Mouse (Mus musculus) 3134 (cell line): ENCODE measurements at regions not wholly inside any gene's neighbourhood (a gene's known extent, or its start where the extent isn't known, plus 50 kb on each side); places are given as distances from the start of the nearest gene placed in this dataset.
"Not testable (repeated sequence)": the region's sequence is repeated elsewhere in the genome, so short reads cannot be mapped to it uniquely, and the experiment has no call there.

Experiments
- DNase-seq: peaks from one replicate; pipeline ENCODE4 v3.0.0-alpha.2; 2011; ENCODE audit warnings: low spot score; ENCODE audit not compliant: insufficient read length; ENCODE audit errors: extremely low read depth

DNA sequence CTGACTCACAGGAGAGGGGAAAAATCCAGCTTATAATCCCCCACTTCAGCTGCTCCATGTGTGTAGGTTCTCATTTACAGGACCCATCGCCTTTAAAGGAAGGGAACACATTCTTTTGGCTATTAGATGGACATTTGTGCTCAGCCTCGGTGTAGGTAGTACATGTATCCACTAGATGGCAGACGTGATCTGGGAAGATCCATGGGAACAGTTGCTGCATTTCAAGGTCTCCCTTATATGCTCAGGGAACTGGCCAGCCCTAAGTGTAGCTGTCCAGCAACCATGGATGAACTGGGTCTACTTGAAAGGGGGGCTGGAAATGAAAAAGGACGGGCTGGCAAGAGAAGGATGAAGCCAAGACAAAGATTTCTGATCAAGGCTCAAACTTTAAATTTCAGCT lies 124.0 kb downstream of the Akain1 start:
- DNase-seq, result peak; percentile 11

DNA sequence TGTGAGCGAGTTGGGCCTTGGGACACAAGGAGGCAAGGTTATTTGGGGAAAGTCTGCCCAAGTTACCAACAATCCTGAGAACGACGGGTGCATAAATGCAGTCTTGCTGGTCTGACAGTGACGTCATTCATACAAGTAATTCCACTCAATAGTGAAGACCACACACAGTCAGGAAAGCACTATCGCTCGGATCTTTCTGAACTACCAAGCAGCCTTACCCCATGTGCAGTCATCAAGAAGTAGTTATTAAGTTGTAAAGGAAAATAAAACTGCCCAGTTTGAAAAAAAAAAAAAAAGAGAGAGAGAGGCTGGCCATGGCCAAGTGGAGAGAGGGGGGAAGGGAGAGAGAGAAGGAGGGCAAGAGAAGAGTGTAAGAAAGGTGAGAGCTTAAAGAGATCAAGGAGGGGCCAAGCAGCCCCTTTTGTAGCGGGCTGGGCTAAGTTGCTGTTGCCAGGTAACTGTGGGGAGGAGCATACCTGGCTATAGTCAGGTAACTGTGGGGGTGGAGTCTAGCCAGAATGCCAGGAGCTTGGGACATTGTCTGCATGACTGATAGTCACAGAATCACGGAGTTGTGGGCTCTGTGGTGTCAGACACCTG lies 132.0 kb downstream of the Akain1 start:
- not testable (repeated sequence) for DNase-seq

DNA sequence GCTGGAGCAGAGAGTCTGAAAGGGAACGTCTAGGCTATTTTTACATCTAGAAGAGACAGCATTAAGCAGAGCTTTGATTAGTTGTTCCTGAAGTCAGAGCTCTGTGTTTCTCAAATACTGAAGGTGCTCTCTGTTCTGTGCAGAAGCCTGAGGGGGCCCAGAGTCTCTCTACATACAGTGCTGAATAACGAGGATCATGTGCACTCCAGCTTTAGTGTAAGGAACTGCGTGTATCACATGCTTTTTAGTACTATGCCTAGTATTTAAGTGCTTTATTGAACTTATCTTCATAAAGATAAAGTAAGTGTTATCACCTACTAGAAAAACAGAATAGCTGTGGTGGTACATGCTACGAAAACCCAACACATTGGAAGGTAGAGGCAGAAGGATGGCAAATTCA lies 151.4 kb downstream of the Akain1 start:
- DNase-seq, result no peak

DNA sequence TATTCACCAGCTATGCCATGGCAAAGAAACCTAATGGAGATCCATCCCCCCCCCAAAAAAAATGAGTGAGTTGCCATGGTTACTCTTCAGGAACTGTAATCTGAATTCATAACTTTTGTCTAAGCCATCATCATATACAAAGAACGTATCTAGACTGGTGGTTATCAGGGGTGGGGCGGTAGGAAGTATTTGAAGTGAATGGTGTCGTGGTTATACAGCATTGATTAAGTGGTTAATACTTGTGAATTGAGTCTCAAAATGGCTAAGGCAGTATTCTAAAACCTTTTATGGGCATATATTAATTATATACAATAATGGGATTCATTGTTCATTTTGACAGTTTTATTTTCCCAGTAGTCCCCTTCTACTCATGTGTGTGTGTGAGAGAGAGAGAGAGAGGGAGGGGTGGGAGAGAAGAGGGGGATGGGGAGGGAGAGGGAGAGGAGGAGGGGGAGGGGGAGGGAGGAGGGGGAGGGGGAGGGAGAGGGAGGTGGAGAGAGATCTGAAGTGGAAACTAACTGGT lies 158.7 kb downstream of the Akain1 start:
- DNase-seq, result no peak

DNA sequence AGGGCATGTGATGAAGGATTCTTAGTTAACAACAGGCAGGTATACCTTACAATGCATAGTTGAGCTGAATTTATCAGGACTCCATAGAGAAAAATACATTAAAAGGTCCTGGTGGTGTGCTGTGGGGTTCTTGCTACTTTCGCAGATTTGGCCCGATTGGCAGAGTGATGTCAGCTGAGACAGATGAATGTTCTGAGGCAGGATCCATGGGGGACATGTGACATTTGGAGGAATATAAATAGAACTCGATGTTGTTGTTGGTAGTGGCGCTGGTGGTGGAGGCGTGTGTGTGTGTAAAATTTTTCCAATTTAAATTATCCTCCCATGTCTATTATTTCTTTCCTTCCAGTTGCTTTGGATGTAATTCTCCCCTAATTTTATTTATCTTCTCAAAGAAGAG lies 159.3 kb downstream of the Akain1 start:
- no peak for DNase-seq

DNA sequence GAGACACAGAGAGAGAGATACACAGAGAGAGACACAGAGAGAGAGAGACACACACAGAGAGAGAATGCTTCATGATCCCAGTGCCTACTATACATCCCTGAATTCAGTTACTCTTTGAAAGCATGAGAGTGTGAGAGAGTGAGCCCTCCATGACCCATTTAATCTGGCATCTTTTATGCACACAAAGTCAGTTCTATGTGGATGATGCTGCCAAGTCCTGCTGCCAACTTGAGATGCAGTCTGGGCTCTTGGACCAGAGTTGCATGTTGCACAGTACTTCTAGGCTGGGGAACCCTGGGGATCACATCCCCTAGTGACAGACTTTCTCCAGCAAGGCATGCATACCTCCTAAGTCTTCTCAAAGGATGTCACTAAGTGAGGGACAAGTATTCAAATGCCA lies 164.5 kb downstream of the Akain1 start:
- no peak for DNase-seq

DNA sequence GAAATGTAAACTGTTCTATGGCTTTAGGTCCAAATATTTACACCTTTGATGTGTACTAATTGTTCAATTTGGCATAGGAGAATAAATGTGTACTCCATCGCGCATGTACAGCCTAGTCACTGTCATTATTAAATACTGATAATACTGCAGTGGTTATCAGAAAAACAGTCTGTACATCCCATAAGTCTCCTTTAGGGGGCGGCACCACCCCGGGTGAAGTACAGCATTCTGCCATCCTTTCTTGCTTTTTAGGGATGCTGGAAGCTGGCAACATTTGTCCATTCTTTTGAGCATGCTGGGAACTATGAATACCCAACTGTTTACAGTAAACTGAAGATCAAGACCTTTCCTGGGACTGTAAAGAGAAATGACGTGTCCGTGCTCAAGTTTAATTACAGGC lies 165.6 kb downstream of the Akain1 start:
- DNase-seq, result no peak

DNA sequence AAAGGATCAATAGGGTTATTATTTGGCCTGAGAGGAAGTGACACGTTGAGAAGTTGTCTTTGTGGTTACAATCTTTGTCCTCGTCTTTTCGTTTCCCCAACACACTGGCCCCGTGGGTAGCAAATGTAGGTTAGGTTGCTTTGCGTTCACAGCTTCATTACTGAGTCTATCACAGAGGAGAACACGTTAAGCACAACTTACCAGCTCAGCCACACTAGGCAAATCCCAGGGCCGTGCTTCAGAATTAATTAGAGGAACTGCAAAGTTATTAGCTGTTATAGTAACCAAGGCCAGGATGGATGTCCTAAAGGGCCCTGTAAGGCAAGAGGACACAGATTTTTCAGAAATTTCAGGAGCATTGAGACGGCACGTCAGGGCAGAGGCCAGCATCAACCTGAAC lies 166.3 kb downstream of the Akain1 start:
- DNase-seq, result no peak

DNA sequence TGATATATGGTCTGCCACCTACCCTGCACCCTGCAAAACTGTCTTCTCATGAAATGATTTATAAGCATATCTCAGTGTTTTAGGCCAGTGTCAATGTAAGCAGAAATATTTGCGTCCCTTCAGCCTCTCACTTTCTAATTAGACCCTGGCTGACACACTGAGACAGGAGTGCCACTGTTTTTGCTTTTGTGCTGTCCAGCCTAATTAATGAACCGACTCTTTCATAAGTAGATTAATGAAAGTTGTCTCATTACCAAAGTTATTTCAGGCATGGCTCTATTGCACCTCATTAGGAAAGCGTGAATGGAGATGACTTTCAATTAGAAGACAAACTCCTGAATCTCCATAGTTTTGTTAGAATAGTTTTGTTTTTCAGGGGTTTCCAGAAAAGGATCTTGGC lies 192.3 kb downstream of the Akain1 start:
- no peak for DNase-seq

DNA sequence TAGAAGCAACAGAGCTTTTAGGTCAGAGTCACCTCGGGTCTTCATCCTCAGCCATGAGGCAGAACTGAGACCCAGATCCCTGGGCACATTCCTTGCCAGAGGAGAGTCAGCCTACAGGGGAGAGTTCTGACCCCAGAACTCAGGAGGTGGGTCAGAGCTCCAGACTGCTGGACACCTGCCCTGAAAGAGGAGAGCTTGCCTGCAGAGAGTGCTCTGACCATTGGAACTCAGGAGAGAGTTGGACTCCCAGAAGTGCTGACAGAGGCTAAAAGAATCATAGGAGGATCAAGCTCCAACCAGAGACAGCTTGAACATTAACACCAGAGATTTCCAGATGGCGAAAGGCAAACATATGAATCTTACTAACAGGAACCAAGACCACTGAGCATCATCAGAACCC lies 211.4 kb downstream of the Akain1 start:
- not testable (repeated sequence) for DNase-seq

DNA sequence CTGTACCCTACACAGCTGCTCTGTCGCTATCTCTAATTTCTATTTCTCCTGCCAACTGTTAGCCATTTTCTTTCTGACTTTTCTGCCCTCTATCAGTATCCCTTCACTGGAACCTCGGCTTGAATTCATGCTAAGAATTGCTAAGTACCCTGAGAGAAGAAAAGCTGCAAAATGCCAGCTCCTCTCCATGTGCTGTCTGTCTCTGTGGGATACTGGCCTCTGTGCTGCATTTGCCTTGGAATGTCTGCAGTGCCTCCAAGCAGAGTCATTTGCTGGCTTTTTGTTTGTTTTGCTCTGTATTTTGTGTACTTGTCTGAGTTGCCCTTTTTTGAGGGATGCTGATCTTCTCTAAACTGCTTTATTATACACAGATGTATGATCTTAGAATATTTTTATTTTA lies 215.5 kb downstream of the Akain1 start:
- no peak for DNase-seq

DNA sequence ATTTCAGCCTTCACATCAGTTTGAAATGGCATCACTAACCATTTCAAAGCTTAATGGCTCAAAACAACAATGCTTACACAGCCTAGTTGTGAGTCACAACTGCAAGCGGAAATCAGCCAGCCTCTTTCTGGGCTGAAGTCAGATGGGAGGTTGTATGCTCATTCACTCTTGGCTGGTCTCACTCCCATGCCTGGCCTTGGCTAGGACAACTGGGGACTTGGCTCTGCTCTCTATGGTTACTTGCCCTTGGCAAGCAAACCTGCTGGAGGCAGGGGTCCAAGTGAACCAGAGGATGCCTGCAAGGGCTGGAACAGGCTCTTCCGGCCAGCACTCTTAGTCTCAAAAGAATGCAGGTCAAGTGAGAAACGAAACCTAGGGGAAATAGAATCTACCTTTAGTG lies 233.4 kb downstream of the Akain1 start:
- peak; percentile 67 for DNase-seq

DNA sequence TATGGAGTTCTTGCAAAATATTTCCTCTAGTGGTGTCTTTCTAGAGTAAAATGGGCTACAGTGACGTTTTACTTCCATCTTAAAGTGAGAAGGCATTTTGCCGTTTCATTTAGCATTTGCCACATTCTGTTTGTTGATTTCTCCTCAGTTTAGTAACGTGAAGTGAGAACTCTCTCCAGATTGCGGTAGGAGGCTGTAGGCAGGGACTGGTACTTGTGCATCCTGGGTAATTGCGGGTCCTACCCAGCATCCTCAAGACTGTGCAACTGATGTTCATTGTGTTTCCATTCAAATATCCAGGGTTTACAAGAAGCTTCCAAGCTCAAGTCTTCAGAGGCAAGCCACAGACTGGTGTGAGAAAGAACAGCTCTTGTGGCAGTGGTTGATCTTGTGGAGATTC lies 244.0 kb downstream of the Akain1 start:
- DNase-seq, result no peak

DNA sequence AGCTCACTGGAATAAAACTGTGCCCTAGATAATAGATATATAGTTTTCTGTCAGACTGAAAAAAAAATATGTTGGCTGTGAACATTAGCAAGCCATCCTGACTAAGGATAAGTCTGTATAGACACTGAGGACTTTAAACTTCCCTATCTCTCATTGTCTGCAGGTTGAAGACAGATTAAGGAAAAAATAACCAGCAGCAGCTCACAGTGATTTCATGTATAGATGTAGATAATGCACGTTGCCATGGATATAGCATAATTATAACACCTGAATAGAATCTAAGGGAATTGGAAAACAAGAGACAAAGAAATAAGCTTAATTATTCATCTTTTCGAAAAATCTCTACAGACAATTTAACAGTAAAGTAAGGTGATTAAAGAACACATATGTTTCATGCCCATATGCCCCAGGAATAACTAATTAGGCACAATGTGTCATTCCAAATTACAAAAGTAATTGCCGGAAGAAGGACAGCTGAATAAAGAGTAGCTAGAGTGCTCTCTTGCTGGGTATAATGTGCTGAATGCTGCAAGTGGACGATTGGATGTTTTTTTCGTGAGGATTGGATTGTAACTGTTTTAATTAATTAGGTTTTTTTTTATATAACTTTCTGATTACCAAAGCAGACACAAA lies 246.6 kb downstream of the Akain1 start:
- no peak for DNase-seq

DNA sequence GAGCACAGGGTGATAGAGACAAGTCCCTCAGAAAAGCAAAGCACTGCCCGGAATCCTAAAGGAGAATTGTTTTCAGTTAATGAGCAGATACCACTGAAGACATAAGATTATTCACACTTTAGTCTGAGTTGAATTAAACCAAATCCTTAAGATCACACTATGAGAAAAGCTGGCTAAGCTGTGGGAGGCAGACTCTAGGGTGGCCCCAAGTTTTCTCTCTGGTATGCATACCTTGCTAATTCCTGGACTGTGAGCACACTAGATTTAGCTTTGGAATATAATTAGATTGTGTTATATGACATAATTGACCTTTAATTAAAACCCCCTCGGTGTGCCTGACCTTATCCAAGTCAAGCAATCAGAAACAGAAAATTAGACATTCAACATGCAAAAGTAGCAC lies 247.3 kb downstream of the Akain1 start:
- DNase-seq, result no peak

DNA sequence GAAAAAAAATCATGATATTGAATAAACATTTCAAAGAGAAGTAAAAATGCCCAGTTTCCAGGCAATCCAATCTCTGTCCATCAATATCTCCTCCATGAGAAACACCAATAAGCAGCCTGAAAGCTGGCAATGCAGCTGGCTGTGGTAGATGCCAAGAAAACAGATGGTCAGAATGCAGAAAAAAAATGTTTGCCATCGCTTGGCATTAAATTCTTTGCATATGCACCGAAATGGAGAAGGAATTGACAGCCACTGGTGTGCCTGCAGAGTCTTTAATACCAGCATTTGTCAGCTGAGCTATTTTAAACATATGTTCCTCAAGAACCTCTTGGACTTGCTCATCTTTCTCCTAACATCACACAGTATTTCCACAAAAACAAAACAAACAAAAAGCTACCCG lies 256.2 kb downstream of the Akain1 start:
- no peak for DNase-seq

DNA sequence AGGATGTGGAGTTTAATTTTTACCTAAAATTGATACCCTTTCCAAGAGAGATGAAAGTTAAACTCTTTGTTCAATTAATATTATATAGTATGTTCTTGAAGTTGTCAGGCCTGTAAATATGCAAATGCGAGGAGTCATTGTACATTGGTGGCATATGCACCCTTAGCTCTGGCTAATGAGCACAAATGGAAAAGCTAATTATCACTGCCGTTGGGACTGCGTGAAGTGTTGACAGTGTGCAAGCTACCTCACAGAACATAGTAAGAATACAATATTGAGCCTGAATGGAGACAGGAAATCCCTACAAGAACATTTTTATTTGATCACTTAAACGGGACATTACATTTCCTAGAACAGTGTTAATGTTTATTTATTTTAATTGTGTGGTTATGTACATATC lies 241.5 kb upstream of the Dlgap1 start:
- no peak for DNase-seq

DNA sequence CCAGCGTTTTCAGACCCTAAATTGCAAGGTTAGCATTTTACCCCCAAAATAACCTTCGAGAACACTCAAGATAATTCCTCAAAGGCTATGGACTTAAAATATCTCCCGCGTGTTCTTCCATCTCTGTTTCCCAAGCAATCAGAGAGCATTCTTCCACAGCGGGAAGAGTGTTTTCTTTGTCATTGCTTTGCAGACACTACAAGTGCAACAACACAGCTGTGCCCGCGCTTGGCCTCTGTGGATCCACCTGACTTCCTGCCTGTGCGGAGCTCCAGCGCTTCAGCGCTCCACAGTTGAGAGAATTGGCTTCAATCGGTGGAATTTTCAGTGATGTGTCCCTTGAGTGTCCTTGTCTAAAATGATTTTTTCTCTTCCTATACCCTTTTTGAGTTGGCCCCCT lies 235.9 kb upstream of the Dlgap1 start:
- no peak for DNase-seq

DNA sequence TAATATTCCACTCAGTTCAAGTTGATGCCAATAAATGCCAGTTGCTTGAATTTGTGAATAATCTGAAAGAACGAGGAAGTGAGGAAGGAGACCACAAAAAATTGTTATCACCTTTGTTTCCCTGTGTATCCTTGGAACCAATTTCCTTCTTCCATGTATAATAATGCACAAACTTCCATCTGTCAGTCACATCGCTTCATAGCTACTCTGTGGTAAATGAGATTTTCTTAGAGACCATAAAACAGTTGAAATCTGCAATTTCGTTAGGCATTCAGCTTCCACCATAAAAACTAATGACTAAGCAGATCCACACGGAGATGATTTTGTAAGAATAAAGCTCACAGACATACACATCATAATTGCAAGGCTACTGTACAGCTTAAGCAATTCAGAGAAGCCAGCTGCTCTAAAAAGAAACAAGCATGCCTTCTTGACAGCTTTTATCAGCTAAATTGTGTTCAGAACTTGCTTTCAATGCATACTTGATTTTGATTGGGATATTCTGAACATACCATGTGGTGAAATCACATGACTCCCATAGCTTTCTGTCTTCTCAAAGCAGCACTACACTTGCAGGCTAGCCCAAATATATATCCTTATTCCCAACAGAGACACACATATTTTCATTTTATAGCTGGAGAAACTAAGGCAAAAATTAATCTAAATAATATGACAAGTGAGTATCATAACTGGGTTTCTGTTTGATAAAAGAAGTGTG lies 232.3 kb upstream of the Dlgap1 start:
- DNase-seq, result no peak

DNA sequence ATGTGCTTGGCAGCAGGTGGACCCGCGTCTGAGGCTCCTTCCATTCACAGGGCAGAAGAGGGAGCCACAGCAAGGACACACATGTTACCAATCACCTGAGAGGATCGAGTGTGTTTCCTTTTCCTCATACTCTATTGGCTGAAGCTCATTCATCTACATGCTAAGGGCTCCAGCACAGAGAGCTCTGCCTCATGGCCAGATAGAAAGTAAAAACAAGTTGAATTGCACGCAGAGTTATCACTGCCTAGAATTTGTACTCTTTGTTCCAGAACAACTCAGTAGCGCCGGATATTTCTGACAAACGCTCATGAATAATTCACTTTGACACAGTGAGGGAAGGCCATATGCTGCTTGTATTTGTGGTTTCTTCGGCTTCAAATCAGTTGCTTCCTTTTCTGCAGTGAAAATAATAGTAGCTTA lies 199.9 kb upstream of the Dlgap1 start:
- no peak for DNase-seq

DNA sequence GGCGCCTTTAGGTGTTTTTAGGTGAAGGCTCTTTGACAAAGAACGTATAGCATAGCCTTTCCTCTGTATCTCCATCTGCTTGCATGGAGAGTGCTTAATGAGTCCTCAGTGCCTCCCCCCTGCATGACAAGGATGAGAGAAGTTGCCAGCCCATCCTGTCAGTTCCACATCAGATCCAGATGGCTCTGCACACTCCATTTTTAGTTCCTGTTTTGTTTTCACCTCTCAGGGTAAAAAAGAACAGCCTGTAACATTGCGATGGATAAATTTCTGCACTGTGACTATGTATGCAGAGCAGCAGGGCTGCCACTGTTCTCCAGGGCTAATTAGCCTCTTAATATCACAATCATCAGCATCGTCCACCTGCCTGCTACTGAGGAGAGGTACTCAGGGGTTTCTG lies 198.8 kb upstream of the Dlgap1 start:
- no peak for DNase-seq

DNA sequence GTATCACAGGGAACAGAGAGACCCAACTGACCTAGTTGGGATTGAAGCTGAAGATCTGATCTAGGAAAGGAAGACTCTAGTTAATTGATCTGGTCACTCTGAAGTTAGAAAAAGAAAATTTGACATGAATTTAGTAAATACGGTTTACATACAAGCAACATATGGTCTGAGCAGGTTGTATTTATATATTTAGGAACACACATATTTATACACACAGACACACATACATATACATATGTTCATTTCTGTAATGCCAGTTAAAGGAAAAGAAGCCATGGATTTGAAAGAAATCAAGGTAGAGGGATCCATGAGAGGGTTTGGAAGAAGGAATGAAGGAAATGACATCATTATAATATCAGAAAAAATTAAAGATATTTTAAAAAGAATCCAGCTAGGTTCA lies 187.7 kb upstream of the Dlgap1 start:
- DNase-seq, result no peak
